Mouse (Mus musculus) spleen, adult 2 months (tissue): ENCODE measurements around the gene Sorcs3. TPM values are rescaled to one million over a fixed set of nuclear protein-coding genes. Genes with fewer than 3 reads are reported as not detected.

ENCODE experiments used
- DNase-seq, 2 experiments: peaks; one replicate each; pipeline versions ENCODE4 v3.0.0 to v3.0.0-alpha.2; 2012 to 2021; ENCODE audit warnings: low spot score in 2 of 2, low read depth in 1 of 2
- H3K27ac ChIP-seq: fragments of 200-500 bp; 2 replicates; pipeline ENCODE4 v1.5.1; 2012; ENCODE audit warnings: low read length, inconsistent platforms; ENCODE audit not compliant: insufficient read depth
- H3K27me3 ChIP-seq: fragments of 200-500 bp; 2 replicates; pipeline ENCODE4 v1.6.1; 2012; ENCODE audit warnings: mild to moderate bottlenecking, moderate library complexity, low read length, inconsistent platforms; ENCODE audit not compliant: control insufficient read depth, insufficient read depth
- H3K36me3 ChIP-seq: fragments of 200-500 bp; 2 replicates; pipeline ENCODE4 v1.6.1; 2012; ENCODE audit warnings: mild to moderate bottlenecking, low read length, inconsistent platforms; ENCODE audit not compliant: control insufficient read depth, insufficient read depth
- H3K4me1 ChIP-seq: fragments of 200-500 bp; 2 replicates; pipeline ENCODE4 v1.6.1; 2011; ENCODE audit warnings: inconsistent platforms; ENCODE audit not compliant: control insufficient read depth, insufficient read depth, insufficient read length
- H3K4me3 ChIP-seq: fragments of 200-500 bp; 2 replicates; pipeline ENCODE4 v1.5.1; 2011; ENCODE audit warnings: mild to moderate bottlenecking, inconsistent platforms; ENCODE audit not compliant: insufficient read depth, insufficient read length; ENCODE audit errors: extremely low read depth
- CTCF ChIP-seq: fragments of 200-500 bp; IDR thresholded peaks from 2 replicates; pipeline ENCODE4 v1.5.1; 2011; ENCODE audit warnings: mild to moderate bottlenecking, inconsistent platforms; ENCODE audit not compliant: insufficient read depth, insufficient read length, insufficient replicate concordance; ENCODE audit errors: extremely low read depth
- POLR2A ChIP-seq: fragments of 200-500 bp; IDR thresholded peaks from 2 replicates; pipeline ENCODE4 v1.6.1; 2011; ENCODE audit warnings: low read depth, low read length, inconsistent platforms
- WGBS: fragments of 180-500 bp; shearing (Covaris S2); methylation state at CpG from one replicate; pipeline ENCODE4 v1.1.7; 2018; 5-methylcytosine and 5-hydroxymethylcytosine counted together
- polyA plus RNA-seq: library from polyadenylated mRNA; depleted of rRNA; stranded (reverse); fragments of >200 nt; gene quantifications from 2 replicates; pipeline ENCODE4 v1.2.3, GENCODE M21; 2012

Gene Sorcs3
- polyA plus RNA-seq, 1 experiment, result not detected

- H3K27ac ChIP-seq, result no peak overlapping the region
- H3K27me3 ChIP-seq, result no peaks in the 10 kb centered on the region
- H3K4me3 ChIP-seq, result no peak overlapping the region
- no peaks in the 10 kb centered on the region for H3K36me3 ChIP-seq
- no peaks in the 10 kb centered on the region for H3K4me1 ChIP-seq
- DNase-seq, result no peak
- TF ChIP-seq POLR2A (no peak), CTCF (no peak)
- 77% methylated on average over 15 of the region's 15 CpGs for WGBS
Measured at GRCm38 (mm10) chr19:48309531-48310337, 103.9 kb downstream of the Sorcs3 start.

GRCm38 (mm10) chr19:48310338-48310710, 104.5 kb downstream of the Sorcs3 start:
- 88% methylated on average over 6 of the region's 6 CpGs for WGBS
- Histone ChIP-seq H3K4me3 (no peak overlapping the region), H3K27me3 (no peaks in the 10 kb centered on the region), H3K36me3 (no peaks in the 10 kb centered on the region), H3K4me1 (no peaks in the 10 kb centered on the region), H3K27ac (no peak overlapping the region)
- DNase-seq, result no peak
- no peak for TF ChIP-seq CTCF
- no peak for TF ChIP-seq POLR2A

- TF ChIP-seq CTCF (no peak), POLR2A (no peak)
- 88% methylated on average over 9 of the region's 9 CpGs for WGBS
- Histone ChIP-seq H3K27me3 (no peaks in the 10 kb centered on the region), H3K36me3 (no peaks in the 10 kb centered on the region), H3K4me1 (no peaks in the 10 kb centered on the region), H3K27ac (no peak overlapping the region), H3K4me3 (no peak overlapping the region)
- no peak for DNase-seq
Measured at GRCm38 (mm10) chr19:48313776-48314175, 108.0 kb downstream of the Sorcs3 start.

GRCm38 (mm10) chr19:48327115-48327514, 121.3 kb downstream of the Sorcs3 start:
- no peaks in the 10 kb centered on the region for H3K36me3 ChIP-seq
- 72% methylated on average over 6 of the region's 6 CpGs for WGBS

GRCm38 (mm10) chr19:48328171-48328570, 122.3 kb downstream of the Sorcs3 start:
- Histone ChIP-seq H3K27me3 (no peaks in the 10 kb centered on the region), H3K27ac (no peak overlapping the region), H3K4me3 (no peak overlapping the region), H3K4me1 (no peaks in the 10 kb centered on the region), H3K36me3 (no peaks in the 10 kb centered on the region)
- 75% methylated on average over 8 of the region's 8 CpGs for WGBS
- TF ChIP-seq CTCF, result no peak
- TF ChIP-seq POLR2A, result no peak
- no peak for DNase-seq

More at GRCm38 (mm10) chr19:48327115-48327514, 121.3 kb downstream of the Sorcs3 start:
- no peaks in the 10 kb centered on the region for H3K4me1 ChIP-seq
- H3K27ac ChIP-seq, result no peak overlapping the region
- TF ChIP-seq CTCF (no peak), POLR2A (no peak)
- no peak overlapping the region for H3K4me3 ChIP-seq
- H3K27me3 ChIP-seq, result no peaks in the 10 kb centered on the region
- DNase-seq, result no peak

GRCm38 (mm10) chr19:48331640-48332039, 125.8 kb downstream of the Sorcs3 start:
- no peak for TF ChIP-seq POLR2A
- no peak for TF ChIP-seq CTCF
- H3K27me3 ChIP-seq, result no peaks in the 10 kb centered on the region
- H3K4me1 ChIP-seq, result no peaks in the 10 kb centered on the region
- H3K4me3 ChIP-seq, result no peak overlapping the region
- H3K27ac ChIP-seq, result no peak overlapping the region
- 14% methylated on average over 1 of the region's 1 CpGs for WGBS
- H3K36me3 ChIP-seq, result no peaks in the 10 kb centered on the region
- no peak for DNase-seq

- H3K4me1 ChIP-seq, result no peaks in the 10 kb centered on the region
- TF ChIP-seq CTCF (no peak), POLR2A (no peak)
- 75% methylated on average over 2 of the region's 2 CpGs for WGBS
Measured at GRCm38 (mm10) chr19:48333085-48333484, 127.3 kb downstream of the Sorcs3 start.

More at GRCm38 (mm10) chr19:48333085-48333484, 127.3 kb downstream of the Sorcs3 start:
- DNase-seq, result no peak
- no peak overlapping the region for H3K4me3 ChIP-seq
- no peaks in the 10 kb centered on the region for H3K27me3 ChIP-seq
- H3K27ac ChIP-seq, result no peak overlapping the region
- no peaks in the 10 kb centered on the region for H3K36me3 ChIP-seq
